Mouse (Mus musculus): ENCODE results near the gene Gm45713. TPM values are rescaled to one million over a fixed set of nuclear protein-coding genes. Genes with fewer than 3 reads are reported as not detected.

The Gm45713 gene
- total and polyA plus RNA-seq, 2 experiments from 2014 or later, result not detected

GRCm38 (mm10) chr7:45125144-45125600, 10.9 kb downstream of the Gm45713 start:
- WGBS, result 20% methylated on average over 7 of the region's 7 CpGs
- ATAC-seq (no peak), DNase-seq (no peak)
- TF ChIP-seq CTCF (IDR thresholded peaks at IDR 0.05; ENCODE audit: low read depth), result 0 out of 2 replicates have a peak, but pooled peaks have one; percentile 43
- Histone ChIP-seq H3K27ac (ENCODE audit: low read depth, low read length) (peak overlapping the region; percentile 92), H3K4me3 (ENCODE audit: low read depth, low read length) (no peak overlapping the region), H3K27me3 (ENCODE audit: insufficient read depth, low read length) (no peaks in the 10 kb centered on the region), H3K4me2 (ENCODE audit: low read depth) (no peak overlapping the region), H3K9me3 (ENCODE audit: low read length) (no peaks in the 10 kb centered on the region), H3K36me3 (ENCODE audit: insufficient read depth) (peaks cover 53% of the 10 kb centered on the region), H3K4me1 (ENCODE audit: insufficient read depth) (peaks cover 14% of the 10 kb centered on the region), H3K9ac (no peak overlapping the region)

- no peak; the same call in none of the 2 replicates for TF ChIP-seq CTCF (IDR thresholded peaks at IDR 0.05; ENCODE audit: low read depth)
Measured at GRCm38 (mm10) chr7:45124224-45125143, 11.5 kb downstream of the Gm45713 start, which contains the start of gene Rps11. Gene Rps11 (minus strand): TSS chr7:45124439.

GRCm38 (mm10) chr7:45123186-45123570, 12.9 kb downstream of the Gm45713 start:
- no peak for DNase-seq
- Histone ChIP-seq H3K4me1 (ENCODE audit: insufficient read depth) (peaks cover 11% of the 10 kb centered on the region), H3K4me2 (ENCODE audit: low read depth) (peak overlapping the region; percentile 91), H3K4me3 (ENCODE audit: low read depth, low read length) (peak overlapping the region; percentile 86), H3K9ac (peak overlapping the region; percentile 99), H3K36me3 (ENCODE audit: insufficient read depth) (peaks cover 68% of the 10 kb centered on the region), H3K9me3 (ENCODE audit: low read length) (no peaks in the 10 kb centered on the region), H3K27ac (ENCODE audit: low read depth, low read length) (peak overlapping the region; percentile 92), H3K27me3 (ENCODE audit: insufficient read depth, low read length) (no peaks in the 10 kb centered on the region)
- no peak for ATAC-seq
- TF ChIP-seq CTCF (IDR thresholded peaks at IDR 0.05; ENCODE audit: low read depth), result no peak
- WGBS, result 22% methylated on average over 12 of the region's 12 CpGs

More at GRCm38 (mm10) chr7:45124224-45125143, 11.5 kb downstream of the Gm45713 start, which contains the start of gene Rps11:
- Histone ChIP-seq H3K4me3 (ENCODE audit: low read depth, low read length) (peak within 1 kb of the TSS; percentile 86), H3K27ac (ENCODE audit: low read depth, low read length) (peak within 1 kb of the TSS; percentile 92), H3K36me3 (ENCODE audit: insufficient read depth) (peaks cover 60% of the 10 kb centered on the region), H3K9me3 (ENCODE audit: low read length) (no peaks in the 10 kb centered on the region), H3K4me2 (ENCODE audit: low read depth) (peak within 1 kb of the TSS; percentile 91), H3K4me1 (ENCODE audit: insufficient read depth) (peaks cover 11% of the 10 kb centered on the region), H3K9ac (peak within 1 kb of the TSS; percentile 99), H3K27me3 (ENCODE audit: insufficient read depth, low read length) (no peaks in the 10 kb centered on the region)
- 2% methylated on average over 59 of the region's 59 CpGs for WGBS
- ATAC-seq, result peak; percentile 85
- peak; percentile 100 for DNase-seq

- Histone ChIP-seq H3K9me3 (ENCODE audit: low read length) (no peaks in the 10 kb centered on the region), H3K4me3 (ENCODE audit: low read depth, low read length) (peak overlapping the region; percentile 86), H3K27ac (ENCODE audit: low read depth, low read length) (no peak overlapping the region), H3K4me2 (ENCODE audit: low read depth) (peak overlapping the region; percentile 91), H3K4me1 (ENCODE audit: insufficient read depth) (peaks cover 11% of the 10 kb centered on the region), H3K27me3 (ENCODE audit: insufficient read depth, low read length) (no peaks in the 10 kb centered on the region), H3K9ac (peak overlapping the region; percentile 99), H3K36me3 (ENCODE audit: insufficient read depth) (peaks cover 73% of the 10 kb centered on the region)
- no peak for ATAC-seq
- TF ChIP-seq CTCF (IDR thresholded peaks at IDR 0.05; ENCODE audit: low read depth), result no peak
- WGBS, result 86% methylated on average over 15 of the region's 15 CpGs
- no peak for DNase-seq
Measured at GRCm38 (mm10) chr7:45122561-45123185, 13.4 kb downstream of the Gm45713 start.

GRCm38 (mm10) chr7:45121966-45122365, 14.1 kb downstream of the Gm45713 start:
- H3K27ac ChIP-seq (ENCODE audit: low read depth, low read length), result no peak overlapping the region
- H3K27me3 ChIP-seq (ENCODE audit: insufficient read depth, low read length), result no peaks in the 10 kb centered on the region
- H3K4me1 ChIP-seq (ENCODE audit: insufficient read depth), result peaks cover 11% of the 10 kb centered on the region
- H3K4me2 ChIP-seq (ENCODE audit: low read depth), result no peak overlapping the region
- no peak for ATAC-seq
- H3K4me3 ChIP-seq (ENCODE audit: low read depth, low read length), result no peak overlapping the region
- peaks cover 73% of the 10 kb centered on the region for H3K36me3 ChIP-seq (ENCODE audit: insufficient read depth)
- no peaks in the 10 kb centered on the region for H3K9me3 ChIP-seq (ENCODE audit: low read length)
- no peak overlapping the region for H3K9ac ChIP-seq
- TF ChIP-seq CTCF (IDR thresholded peaks at IDR 0.05; ENCODE audit: low read depth), result no peak
- no peak for DNase-seq

- no peak for ATAC-seq
- no peak for TF ChIP-seq CTCF (IDR thresholded peaks at IDR 0.05; ENCODE audit: low read depth)
- Histone ChIP-seq H3K4me3 (ENCODE audit: low read depth, low read length) (no peak overlapping the region), H3K27me3 (ENCODE audit: insufficient read depth, low read length) (no peaks in the 10 kb centered on the region), H3K4me1 (ENCODE audit: insufficient read depth) (peaks cover 11% of the 10 kb centered on the region), H3K4me2 (ENCODE audit: low read depth) (no peak overlapping the region), H3K36me3 (ENCODE audit: insufficient read depth) (peaks cover 67% of the 10 kb centered on the region), H3K9me3 (ENCODE audit: low read length) (no peaks in the 10 kb centered on the region), H3K27ac (ENCODE audit: low read depth, low read length) (no peak overlapping the region), H3K9ac (no peak overlapping the region)
- no peak for DNase-seq
- WGBS, result 59% methylated on average over 8 of the region's 8 CpGs
Measured at GRCm38 (mm10) chr7:45121404-45121803, 14.6 kb downstream of the Gm45713 start.
